8 mouse cellular contexts compared by ENCODE assay signal in genomic region chr1:164458245-164458613, GRCm38 (mm10). TPM values are rescaled to one million over a fixed set of nuclear protein-coding genes. Genes with fewer than 3 reads are reported as not detected.
DNase-seq lines count a peak whose midpoint lies in the region; ATAC-seq and TF ChIP-seq lines count a peak whose summit lies in the region.

TSS of gene Atp1b1 (minus strand) at chr1:164458355.

- ATAC-seq in hindbrain, postnatal 0 days, result peak; percentile 94

- H3K27me3 ChIP-seq in hindbrain, postnatal 0 days (ENCODE audit: insufficient read depth, low read length), result no peaks in the 10 kb centered on the region
- peaks cover 77% of the 10 kb centered on the region for H3K27me3 ChIP-seq in megakaryocyte, embryonic 14.5 days (replicated peaks)

- H3K27ac ChIP-seq in hindbrain, postnatal 0 days, result peak within 1 kb of the TSS; percentile 94

- H3K9me3 ChIP-seq in hindbrain, postnatal 0 days (ENCODE audit: low read length), result no peaks in the 10 kb centered on the region
- H3K9me3 ChIP-seq in megakaryocyte, embryonic 14.5 days, result peaks cover under 1% of the 10 kb centered on the region; the same call in 1 of the 2 replicates

- H3K4me3 ChIP-seq in hindbrain, postnatal 0 days (ENCODE audit: low read length), result peak within 1 kb of the TSS; percentile 81
- H3K4me3 ChIP-seq in megakaryocyte, embryonic 14.5 days (replicated peaks), result peak within 1 kb of the TSS; percentile 90

- peak; percentile 97 for DNase-seq in ZHBTc4 (ENCODE audit: low read depth, low spot score)
- peak; percentile 92 to 93 for DNase-seq in cerebellum, postnatal 36 days
- peak; percentile 37 to 57 for DNase-seq in gastrocnemius, adult 8-10 months (ENCODE audit: low spot score in 2 of 2)
- peak; percentile 96 for DNase-seq in hindbrain, postnatal 0 days (ENCODE audit: low spot score)
- peak; percentile 82 to 88 for DNase-seq in left cerebral cortex, adult 8-10 months (ENCODE audit: low spot score in 2 of 2)
- peak; percentile 94 for DNase-seq in right cerebral cortex, postnatal 25 days
- peak; percentile 75 to 81 for DNase-seq in urinary bladder, postnatal 36 days (ENCODE audit: low spot score in 2 of 2)

- TF ChIP-seq CTCF in hindbrain, postnatal 0 days (IDR thresholded peaks at IDR 0.05; ENCODE audit: low read depth), result peak; percentile 37

- 1% methylated on average over 30 of the region's 35 CpGs for WGBS in hindbrain, postnatal 0 days

- H3K9ac ChIP-seq in hindbrain, postnatal 0 days (replicated peaks; ENCODE audit: low read length), result peak within 1 kb of the TSS; percentile 92

- peak within 1 kb of the TSS; percentile 69 for H3K4me2 ChIP-seq in hindbrain, postnatal 0 days (ENCODE audit: low read depth, low read length)

- H3K36me3 ChIP-seq in hindbrain, postnatal 0 days (ENCODE audit: insufficient read depth, low read length), result 0 out of 2 replicates have a peak, but pooled peaks cover 3% of the 10 kb centered on the region
- H3K36me3 ChIP-seq in megakaryocyte, embryonic 14.5 days (replicated peaks; ENCODE audit: low read length), result no peaks in the 10 kb centered on the region

- peaks cover 16% of the 10 kb centered on the region for H3K4me1 ChIP-seq in hindbrain, postnatal 0 days (ENCODE audit: insufficient read depth, low read length)
- H3K4me1 ChIP-seq in megakaryocyte, embryonic 14.5 days, result peaks cover 25% of the 10 kb centered on the region

RNA-seq across cellular contexts. Expression of gene Atp1b1, which starts in this region (rescaled TPM):
- total RNA-seq in gastrocnemius, adult 8-10 months (2022), result 100 to 1,000 TPM; 111 to 182 (median 171) TPM
- total RNA-seq in hindbrain, postnatal 0 days (2014; rRNA removed), result 283 and 393 TPM in 2 replicates
- 629 and 642 TPM in 2 replicates for polyA plus RNA-seq in hindbrain, postnatal 0 days (2015; fragmentation: Nextera tagmentation; extraction: Ambion mirVana)
- total RNA-seq in left cerebral cortex, adult 8-10 months (2022), result 1,000 to 10,000 TPM; 1,623 to 1,744 (median 1,693) TPM
- polyA plus RNA-seq in megakaryocyte, embryonic 14.5 days (2012; ENCODE audit: insufficient read depth, low replicate concordance), result 1.8 TPM in 1 of 2 replicates, not detected in the other

Comparison
In these comparisons a context has a peak if more than half of its experiments do, and no peak if none do; other contexts are left out.
1. Peak in every context shown above with its lines: DNase-seq, ATAC-seq, H3K4me3 ChIP-seq and H3K27ac ChIP-seq.
2. RNA of gene Atp1b1 (polyA plus RNA-seq): 629 to 642 TPM in hindbrain, postnatal 0 days; 1.8 TPM in megakaryocyte, embryonic 14.5 days; every median in the first group is over 100 times any median in the second.
3. DNase-seq: peak in every context shown above with its lines; median percentile 97 in ZHBTc4; 96 in hindbrain, postnatal 0 days; 94 in right cerebral cortex, postnatal 25 days; 92 in cerebellum, postnatal 36 days; 85 in left cerebral cortex, adult 8-10 months; 78 in urinary bladder, postnatal 36 days; 47 in gastrocnemius, adult 8-10 months.